Mouse (Mus musculus) kidney, adult 2 months (tissue): ENCODE data around the gene Gm4858.

Experiments used
- CTCF ChIP-seq: fragments of 200-500 bp; conservative IDR thresholded peaks from 2 replicates; pipeline ENCODE4 v1.5.1; 2011; ENCODE audit warnings: low read depth, mild to moderate bottlenecking, control low read depth, low read length, moderate library complexity, mixed read lengths; ENCODE audit not compliant: insufficient read depth, insufficient read length
- POLR2A ChIP-seq: fragments of 200-500 bp; IDR thresholded peaks from one replicate; pipeline ENCODE4 v1.6.1; 2011; ENCODE audit warnings: low read depth, low read length, control low read depth

DNA sequence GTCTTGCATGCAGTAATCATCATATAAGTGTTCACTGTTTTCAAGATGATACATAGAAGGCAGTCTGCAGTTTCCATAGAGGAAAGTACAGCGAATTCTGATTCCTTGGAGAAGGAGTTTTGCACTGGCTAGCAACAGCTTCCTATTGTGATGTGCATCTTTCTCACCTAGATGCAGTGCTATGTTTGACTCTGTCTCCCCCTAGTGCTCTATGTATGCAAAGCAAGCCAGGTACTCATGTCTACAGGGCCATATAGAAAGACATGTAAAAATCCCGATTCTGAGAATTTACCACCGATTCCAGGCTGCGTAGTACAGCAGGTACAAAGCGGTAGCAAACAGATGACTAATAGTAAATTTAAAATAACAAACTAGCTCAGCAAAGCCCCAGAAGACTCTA, 37.2 kb upstream of the Gm4858 start:
- TF ChIP-seq CTCF (peak; percentile 40), POLR2A (no peak)
